Mouse (Mus musculus) yolk sac, embryonic 10.5 days (tissue): Measurements from ENCODE around the gene AI413582.
A peak's percentile ranks its signal among the peaks of the same experiment; 100 is the strongest.

Source experiments
- DNase-seq: peaks from one replicate; pipeline ENCODE4 v3.0.0-alpha.2; 2017; ENCODE audit warnings: low spot score

AI413582 gene

DNA sequence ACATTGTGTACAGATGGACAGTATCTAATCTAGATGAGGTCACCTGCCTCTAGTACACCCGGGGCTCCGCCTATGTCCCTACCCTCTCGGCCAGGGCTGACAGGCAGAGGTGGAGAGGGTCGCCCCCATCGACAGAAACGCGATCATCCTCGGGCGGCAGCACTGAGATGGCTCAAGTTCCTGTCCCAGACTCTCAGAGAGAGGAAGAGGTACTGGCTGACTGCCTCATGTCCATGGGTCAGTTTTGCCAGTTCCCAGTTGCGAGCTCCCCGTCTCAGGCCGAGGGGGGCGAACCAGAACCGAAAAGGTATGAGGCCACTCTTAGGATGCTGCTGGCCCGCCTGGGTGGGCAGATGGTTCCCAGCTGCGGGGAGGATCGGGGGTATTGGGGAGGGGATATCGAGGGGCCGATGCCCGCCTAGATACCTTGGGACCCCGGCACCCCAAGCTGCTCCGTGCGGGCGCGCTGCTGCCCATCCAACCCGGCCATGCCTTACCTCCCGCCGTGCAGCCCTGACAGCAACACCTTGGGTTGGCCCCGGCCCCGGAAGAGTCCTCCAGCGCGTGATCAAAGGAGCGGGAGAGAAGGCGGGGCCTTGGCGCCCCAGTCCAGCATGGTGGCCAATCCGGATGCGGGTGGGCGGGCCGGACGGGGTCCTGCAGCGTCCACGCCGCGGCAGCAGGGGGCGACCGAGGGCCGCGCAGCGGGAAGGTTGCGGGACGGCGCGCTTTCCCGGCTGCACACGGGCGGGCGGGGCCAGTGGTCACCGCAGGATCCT is at the start of gene AI413582:
TSS of gene AI413582 (minus strand) at position 594 of the 779 bp plus-strand sequence.
- peak; percentile 94 for DNase-seq

- no peak for DNase-seq
Measured at GRCm38 (mm10) chr17:27613016-27613415, 47.5 kb upstream of the AI413582 start.

DNA sequence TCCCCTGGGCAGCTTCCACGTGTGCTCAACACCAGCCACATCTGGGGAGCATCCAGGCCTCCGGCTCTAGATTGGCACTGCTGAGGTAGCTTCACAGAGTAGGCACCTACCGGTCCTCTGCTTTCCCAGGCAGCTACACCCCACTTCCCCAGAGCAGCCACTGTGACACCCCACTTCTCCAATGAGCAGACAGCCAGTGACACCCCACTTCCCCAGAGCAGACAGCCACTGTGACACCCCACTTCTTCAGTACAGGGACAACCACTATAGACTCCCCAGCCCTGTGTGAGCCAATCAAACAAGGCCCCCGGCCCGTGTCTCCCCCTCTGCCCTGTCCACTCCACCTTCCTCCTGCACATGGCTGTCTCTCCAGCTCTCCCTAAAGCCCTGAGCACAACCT is 46.4 kb upstream of the AI413582 start:
- DNase-seq: no peak

GRCm38 (mm10) chr17:27611519-27611884 is 45.9 kb upstream of the AI413582 start:
- DNase-seq: no peak

DNA sequence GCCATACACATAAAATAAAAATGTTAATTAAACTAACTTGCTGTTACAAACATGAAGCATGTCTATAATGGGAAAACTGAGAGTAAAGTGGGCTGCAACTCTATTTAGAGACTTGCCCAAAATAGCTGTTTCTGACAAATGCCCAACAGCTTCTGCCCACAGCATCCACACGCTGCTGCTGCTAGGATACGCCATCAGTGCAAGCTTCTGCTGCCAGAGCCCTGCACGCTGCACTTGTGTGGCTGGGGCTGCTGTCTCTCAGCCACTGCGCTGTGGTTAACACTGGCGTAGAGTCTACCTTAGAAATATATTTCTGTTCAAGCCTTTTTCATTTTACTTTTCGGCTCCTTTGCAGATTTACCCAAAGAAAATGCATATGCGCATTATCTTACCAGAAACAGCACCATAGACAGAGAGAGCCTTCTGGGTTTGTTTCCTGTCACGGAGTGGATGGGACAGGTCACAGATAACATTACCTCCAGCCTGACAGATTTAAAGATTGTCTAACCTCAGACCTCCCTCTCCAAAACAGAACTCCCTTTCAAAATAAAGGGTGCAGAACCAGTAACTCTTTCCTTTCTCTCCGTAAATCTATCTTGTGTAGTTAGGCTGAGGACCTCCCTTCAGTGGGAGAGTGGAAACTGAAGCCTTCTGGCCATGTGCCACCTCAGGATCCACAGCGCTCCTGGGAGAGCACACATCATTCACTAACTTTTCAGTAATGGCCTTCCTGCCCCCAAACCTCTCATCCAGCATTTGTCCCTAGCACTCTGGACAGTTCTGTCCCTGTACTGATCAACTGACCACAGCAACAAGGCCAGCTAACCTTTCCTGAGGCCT is 45.3 kb upstream of the AI413582 start:
- no peak for DNase-seq

GRCm38 (mm10) chr17:27609576-27609975 is 44.0 kb upstream of the AI413582 start:
- DNase-seq: no peak

GRCm38 (mm10) chr17:27603522-27604234 is 38.1 kb upstream of the AI413582 start:
- DNase-seq: no peak

- no peak for DNase-seq
Measured at GRCm38 (mm10) chr17:27603036-27603435, 37.5 kb upstream of the AI413582 start.

DNA sequence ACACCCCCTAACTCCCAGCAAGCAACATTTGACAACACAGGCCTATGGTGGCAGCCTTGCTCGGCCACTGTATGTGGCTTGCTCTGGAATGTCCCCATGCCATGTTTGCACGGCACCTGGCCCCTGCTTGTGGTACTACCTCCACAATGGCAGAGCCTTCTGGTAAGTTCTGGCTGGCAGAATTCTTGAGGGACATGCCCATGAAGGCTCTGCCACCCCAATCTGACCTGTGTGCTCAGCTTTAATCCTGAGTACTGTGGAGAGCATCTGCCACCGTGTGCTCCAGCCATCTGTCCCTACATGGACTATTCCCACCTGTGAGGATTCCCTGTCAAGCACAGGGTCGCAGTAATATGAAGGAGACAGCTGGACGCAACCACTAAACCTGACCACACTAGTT is 35.3 kb upstream of the AI413582 start:
- DNase-seq: no peak

DNA sequence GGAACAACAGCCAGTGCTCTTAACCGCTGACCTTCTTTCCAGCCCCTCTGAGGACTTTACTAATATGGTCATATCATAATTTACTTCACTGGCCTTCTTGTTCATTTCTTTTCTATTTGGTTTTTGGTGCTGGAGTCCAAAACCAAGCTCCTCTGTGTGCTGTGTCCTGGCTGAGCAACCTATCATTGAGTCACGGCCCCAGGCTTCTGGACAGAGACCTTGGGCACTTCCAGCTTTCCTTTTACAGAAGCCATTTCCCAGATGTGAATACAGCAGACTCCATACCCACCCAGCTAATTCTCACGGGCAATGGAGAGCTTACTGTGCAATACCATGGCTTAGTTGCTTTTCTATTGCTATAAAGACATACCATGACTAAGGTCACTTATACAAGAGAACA is 34.7 kb upstream of the AI413582 start:
- no peak for DNase-seq

DNA sequence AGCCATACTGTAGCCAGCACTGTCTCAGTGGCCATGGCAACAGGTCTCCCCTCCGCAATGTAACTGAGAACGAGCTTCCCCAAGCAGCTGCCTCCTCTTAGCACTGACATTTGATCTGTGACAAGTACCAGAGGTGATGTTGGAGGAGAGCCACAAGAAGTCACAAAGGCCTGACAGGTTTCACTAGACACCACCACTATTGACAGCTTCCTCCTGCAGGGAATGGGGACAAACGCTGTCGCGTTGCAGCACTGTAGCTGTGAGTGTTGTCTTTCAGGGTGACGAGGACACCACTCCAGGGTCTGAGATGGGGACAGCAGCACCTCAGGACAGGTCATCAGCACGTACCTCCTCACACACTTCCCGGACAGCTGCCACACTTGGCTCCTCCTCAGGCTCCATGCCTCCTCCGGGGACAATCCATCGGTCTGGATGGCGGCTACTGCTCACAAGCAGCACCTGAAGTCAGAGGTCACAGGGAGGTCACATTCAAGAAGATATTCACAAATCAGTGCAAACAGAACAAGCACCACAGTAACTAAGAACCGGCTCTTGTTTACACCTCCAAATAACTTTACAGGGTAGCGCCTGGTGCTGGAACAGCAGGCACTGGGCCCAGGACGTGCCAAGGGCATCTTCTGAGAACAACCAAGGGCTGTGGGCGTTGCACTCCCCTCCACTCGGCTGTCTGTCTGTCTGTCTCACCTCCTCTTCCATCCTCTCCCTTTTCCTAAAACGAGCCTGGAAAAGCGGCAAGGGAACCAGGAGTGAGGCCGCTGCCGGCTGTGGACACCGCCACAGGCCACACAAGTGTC is 31.0 kb upstream of the AI413582 start:
- DNase-seq: no peak

DNA sequence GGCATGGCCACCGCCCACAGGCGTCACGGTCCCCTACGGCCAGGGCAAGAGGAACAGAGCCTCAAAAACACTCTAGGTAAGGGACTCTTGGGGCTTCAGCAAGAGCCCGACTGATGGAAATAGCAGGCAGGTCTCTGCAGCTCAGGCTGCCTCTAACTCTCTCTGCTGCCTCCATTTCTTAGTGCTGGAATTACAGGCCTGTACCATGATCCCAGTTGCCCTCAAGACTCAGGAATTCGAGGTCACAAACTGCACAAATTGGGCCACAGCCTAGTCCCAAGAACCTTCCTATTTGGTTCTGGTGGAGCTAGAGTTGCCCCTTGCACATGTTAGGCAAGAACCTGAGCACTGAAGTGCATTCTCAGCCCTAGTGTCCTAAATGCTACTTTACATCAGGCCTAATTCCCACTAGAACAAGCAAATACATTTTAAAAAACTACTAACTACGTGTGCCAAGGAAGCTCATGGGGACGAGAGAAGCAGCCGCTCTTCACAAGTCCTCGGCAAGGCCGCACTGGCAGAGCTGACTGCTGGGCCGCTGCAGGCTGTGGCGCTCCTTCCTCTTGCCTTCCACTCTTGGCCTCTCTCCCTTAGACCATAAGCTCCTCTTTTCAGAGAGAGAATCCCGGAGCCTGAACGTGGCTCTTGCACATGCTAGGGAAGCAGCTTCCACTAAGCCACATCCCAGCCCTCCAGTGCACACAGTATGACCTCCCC is 30.3 kb upstream of the AI413582 start:
- no peak for DNase-seq

GRCm38 (mm10) chr17:27592565-27592910 is 27.0 kb upstream of the AI413582 start:
- no peak for DNase-seq

DNA sequence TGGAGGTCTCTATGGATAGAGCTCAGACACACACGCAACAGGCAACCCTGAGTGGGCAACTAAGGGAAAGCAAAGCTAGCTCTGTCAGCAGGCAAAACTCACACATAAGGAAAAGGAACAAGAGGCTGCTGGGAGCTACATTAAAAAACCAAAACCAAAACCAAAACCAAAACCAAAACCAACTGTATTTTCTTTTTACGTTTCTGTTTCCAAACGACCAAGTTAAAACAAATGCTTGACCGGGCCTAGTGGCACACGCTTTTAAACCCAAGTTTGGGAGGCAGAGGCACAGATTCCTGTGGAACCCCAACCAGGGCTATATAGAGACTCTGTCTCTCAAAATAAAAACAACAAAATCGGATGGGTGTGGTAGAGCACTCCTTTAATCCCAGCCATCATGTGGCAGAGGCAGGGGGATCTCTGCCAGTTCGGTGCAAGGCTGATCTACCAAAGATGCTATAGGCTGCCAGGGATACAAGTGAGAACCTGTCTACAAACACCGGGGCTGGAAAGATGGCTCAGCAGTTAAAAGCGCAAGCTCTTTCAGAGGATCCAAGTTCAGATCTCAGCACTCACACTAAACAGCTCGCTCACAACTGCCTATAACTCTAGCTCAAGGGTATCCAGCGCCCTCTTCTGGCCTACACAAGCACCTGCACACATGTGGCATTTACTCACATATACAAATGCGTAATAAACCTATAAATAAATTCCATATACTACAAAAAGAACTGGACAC is 26.4 kb upstream of the AI413582 start:
- no peak for DNase-seq

GRCm38 (mm10) chr17:27588231-27588630 is 22.7 kb upstream of the AI413582 start:
- no peak for DNase-seq

DNA sequence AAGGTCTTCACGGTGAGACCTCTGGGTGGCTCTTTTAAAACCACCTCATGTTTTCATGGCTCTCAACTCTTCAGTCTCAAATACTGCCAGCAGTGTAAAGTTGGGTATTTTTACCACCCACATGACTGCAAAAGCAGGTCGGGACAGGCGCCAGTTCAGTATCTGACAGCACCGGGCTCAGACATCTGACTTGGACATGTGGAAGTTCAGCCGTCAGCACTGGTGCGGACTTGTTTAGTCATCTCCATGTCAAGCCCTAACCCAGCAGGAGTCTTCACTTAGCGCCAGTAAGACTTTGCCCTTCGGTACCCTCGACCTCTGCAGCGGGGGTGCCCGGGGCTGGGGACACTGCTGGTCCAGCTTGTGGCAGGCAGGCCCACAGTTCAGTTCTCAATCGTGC is 21.7 kb upstream of the AI413582 start:
- DNase-seq: peak; percentile 47

- DNase-seq: peak; percentile 34
Measured at GRCm38 (mm10) chr17:27586661-27587060, 21.1 kb upstream of the AI413582 start.

GRCm38 (mm10) chr17:27583185-27583894 is 17.8 kb upstream of the AI413582 start:
- no peak for DNase-seq

DNA sequence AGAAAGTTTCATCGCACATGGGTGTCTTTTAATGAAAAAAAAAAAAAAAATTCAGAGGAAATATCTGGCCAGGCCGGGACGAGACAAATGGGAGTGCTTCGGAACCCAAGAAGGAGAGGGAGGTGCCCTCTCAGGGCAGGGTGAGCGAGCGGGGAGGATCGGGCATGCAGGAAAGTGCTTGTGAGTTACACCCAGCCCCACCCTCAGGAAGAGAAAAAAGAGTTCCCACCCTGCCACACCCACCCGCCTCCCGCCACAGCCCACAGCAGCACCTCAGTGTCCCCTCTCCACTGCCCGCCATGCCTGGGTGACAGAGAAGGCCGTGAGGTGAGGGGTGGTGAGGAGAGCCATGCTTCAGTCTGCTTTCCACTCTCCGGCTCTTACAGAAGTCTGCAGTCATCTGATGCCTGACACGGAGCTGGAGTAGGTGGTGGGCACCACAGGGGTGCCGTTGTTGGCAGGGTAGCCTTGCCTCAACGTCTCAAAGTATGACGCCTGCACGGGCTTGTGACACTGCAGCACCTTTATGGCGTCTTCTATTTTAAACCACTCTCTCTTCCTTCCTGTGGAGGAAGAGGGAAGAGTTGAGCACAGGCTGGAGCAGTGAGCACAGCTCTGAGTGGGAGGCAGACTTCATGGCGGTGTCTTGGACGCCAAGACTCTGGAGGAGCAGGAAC is 15.0 kb upstream of the AI413582 start:
- DNase-seq: no peak
